Mouse (Mus musculus) fibroblast of lung, adult 2 months (primary cell): ENCODE results near the gene March4.

ENCODE experiments used
- DNase-seq: peaks from one replicate; pipeline ENCODE4 v3.0.0-alpha.2; 2011; ENCODE audit warnings: low read depth

Gene March4

DNA sequence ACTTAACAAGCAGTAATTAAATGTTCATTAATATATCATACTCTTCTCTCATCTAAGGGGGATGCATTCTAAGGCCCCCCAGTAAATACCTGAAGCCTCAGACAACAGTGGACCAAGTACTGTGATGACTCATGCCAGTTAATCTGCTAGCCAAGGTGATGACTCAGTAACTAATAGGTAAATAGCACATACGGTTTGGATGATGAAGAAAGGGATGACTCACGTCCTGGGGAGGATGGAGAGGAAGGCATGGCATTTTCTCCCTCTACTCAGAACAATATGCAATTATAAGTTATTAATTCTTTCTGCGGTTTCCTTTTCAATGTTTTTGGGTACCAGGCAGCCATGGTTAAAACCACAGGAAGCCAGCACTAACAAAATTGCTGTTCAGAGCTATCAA, 87.0 kb downstream of the March4 start:
- DNase-seq = peak; percentile 50

DNA sequence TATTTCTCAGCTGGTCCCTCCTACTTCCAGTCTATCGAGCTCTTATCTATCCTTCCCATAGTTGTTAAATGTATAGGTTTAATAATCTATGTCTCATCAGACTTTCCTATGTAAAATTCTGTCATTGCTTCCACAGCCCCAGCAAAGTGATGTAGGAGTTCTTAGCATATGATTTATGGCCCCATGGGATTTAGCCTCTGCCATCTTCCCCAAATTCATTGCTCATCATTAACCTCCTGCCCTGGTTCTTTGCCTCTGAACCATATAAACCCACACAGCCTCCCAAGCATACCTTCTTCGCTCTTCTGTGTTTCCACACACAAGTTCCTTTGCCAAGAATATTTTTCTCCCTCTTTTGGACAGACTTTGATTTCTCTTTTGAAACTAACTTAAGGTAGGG, 94.0 kb downstream of the March4 start:
- DNase-seq = no peak

DNA sequence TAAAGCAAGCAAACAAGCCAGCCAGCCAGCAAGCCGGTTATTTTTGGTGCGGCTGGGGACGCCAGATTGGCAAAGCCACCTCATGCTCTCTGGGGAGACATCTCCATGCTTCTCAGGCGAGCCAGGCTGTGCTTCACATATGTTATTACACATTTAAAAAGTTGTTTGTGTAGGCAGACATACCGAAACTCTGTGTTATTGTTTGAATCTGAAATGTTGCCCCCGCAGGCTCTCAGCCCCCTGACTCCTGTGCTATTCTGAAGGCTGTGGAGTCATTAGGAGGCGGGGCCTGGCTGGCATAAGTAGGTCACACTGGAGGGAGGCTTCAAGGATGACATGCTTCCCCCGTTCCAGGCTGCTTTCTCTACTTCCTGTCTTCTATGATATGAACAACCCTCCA, 97.6 kb downstream of the March4 start:
- DNase-seq = no peak

DNA sequence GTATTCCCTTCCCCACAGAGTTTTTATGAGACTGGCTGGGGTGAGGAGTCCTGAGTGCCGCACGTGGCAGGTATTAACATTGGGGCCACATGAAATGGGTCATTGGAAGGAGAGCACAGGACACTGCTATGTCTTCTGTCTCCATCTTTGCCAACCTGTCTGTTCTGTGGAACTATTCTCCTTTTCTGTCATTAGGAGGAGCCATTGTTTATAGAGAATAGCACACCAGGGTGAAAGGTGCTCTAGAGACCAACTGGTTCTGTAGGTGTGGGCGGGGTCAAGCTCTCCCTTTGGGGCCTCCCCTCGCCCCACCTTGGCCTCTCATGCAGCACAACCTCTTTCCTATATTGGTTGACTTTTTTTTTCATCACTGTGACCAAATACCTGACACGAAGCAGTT, 99.8 kb downstream of the March4 start:
- DNase-seq = no peak

DNA sequence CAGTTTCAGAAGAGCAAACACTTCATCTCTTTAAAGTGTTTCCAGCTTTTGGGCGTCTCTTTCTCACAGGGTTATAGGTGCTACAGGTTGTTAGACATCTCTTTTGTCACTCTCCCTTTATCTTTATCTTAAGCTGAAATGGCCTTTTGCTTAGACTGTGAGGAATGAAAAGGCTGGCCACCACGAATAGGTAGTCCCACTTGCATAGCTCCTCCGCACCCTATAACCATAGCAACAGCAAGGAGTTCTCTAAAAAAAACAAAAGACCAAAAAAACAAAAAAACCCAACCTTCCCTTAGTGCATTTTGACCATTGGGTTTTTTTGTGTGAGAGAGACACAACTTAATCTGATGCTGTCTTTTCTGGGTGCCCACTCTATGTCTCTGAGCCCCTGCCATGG, 102.2 kb downstream of the March4 start:
- no peak for DNase-seq

DNA sequence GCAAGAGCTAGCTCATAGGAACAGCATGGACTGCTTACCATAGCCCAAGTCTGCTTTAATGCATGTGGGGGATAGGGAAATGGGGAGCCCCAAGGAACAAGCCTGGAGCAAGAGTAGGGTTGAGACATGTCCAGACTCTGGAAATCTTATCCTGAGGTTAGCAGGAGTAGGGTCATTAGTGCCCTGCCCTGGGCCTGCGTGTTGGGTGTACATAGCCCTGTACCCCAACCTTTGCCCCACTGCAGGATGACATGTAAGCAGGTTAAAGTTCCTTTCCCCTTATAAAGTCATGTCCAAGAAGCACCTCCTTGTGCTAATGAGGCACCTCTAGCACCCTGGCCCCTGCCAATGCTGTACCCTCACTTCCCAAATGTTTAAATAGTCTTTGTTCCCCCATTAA, 104.2 kb downstream of the March4 start:
- DNase-seq = no peak

DNA sequence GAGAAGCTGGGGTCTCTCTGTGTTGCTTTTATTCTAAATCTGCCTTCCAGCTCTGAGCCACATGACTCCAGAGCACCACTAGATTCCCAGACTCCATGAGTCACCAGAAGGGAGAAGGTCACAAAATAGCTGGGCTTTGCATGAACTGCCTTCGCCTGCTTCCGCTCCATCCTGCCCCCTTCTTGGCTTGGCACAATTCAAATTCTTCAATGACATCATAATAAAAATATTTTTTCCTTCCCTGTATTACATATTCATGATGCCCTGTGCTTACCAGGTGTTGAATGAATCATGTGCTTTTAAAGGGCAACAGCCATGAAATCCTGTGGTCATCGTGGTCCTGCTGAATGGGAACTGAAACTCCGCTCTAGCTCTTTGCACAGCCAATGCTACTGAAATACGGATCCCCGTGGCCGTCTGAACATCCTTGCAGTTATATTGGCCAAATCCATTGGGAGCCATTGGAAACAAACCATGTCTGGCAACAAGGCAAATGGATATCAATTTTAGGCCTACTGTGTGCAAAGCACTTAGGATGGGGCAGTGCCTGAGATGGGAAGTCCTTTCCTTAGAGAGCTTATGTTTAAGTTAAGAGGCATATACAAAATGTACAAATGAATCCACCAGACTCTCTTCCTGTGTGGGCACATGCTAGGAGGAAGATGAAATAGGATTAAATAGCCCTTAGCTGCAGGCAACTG, 107.5 kb downstream of the March4 start:
- peak; percentile 77 for DNase-seq

DNA sequence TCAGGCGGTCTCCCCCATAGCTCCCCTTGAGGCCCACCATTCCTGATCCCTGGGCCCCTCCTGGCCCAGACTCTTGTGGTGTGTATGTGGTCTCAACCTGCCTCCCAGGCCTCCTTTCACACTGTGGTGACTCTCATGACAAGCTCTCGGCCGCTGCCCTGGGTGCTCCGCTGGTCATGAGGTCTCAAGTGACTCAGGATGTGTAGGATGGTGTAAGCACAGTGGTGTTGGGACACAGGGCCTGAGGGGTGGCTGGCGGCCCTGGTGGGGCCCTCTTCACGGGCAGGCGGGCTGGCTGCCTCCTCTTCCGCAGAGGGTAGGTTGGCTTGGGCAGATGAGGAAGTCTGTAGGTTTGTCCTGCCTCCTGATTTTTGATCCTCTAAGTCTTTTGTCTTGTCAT, 108.2 kb downstream of the March4 start:
- DNase-seq = no peak

DNA sequence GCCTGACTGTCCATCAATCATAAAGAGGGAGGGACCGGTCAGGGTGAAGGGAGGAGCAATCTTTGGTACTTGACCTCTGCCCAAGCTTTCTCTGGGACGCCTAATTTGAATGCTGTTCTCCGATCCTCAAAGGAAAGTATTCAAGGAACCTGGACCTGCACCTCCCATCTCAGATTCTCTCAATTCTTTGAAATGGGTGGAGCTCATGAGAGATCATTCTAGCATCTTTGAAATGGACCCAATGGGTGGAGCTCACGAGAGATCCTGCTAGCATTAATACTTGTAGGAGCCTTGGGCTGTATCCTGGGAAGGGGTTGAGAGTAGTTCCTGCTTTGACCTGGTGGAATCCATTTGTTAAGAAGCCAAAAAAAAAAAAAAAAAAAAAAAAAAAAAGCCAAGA, 110.3 kb downstream of the March4 start:
- no peak for DNase-seq

DNA sequence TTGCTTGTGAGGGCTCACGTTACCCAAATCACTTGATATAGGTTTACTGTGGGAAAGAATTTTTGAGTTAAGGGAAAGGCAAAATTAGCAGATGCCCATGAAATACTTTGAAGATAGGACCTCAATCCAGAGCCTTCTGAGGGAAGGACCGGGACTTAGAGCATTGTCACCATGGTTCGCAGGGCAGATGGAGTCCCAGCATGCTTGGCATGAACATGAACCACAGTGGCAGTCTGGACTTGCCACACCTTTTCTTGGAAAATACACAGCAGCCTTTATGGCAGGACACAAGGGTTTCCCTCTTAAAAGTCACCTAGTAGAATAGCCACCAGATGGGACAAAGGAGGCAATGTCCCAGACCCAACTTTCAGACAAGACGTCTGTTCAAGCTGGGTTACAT, 114.6 kb downstream of the March4 start:
- no peak for DNase-seq

DNA sequence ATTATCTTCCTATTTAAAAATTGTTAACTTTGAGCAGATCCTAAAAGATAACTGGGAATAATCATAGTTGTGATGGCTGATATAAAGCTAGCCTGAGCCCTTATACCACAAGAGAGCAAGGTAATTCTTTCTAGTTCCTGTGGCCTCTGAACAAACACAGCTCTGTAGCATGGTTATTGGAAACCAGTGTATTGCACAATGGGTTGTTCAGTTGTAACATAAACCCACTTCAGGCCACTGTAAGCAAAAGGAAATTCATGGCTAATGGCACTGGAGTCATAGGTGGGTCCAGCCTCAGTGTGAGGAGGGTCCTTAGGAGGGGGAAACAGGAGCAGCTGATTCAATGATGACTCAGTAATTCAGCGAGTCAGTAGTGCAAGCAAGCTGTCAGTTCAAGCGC, 116.5 kb downstream of the March4 start:
- DNase-seq = no peak

DNA sequence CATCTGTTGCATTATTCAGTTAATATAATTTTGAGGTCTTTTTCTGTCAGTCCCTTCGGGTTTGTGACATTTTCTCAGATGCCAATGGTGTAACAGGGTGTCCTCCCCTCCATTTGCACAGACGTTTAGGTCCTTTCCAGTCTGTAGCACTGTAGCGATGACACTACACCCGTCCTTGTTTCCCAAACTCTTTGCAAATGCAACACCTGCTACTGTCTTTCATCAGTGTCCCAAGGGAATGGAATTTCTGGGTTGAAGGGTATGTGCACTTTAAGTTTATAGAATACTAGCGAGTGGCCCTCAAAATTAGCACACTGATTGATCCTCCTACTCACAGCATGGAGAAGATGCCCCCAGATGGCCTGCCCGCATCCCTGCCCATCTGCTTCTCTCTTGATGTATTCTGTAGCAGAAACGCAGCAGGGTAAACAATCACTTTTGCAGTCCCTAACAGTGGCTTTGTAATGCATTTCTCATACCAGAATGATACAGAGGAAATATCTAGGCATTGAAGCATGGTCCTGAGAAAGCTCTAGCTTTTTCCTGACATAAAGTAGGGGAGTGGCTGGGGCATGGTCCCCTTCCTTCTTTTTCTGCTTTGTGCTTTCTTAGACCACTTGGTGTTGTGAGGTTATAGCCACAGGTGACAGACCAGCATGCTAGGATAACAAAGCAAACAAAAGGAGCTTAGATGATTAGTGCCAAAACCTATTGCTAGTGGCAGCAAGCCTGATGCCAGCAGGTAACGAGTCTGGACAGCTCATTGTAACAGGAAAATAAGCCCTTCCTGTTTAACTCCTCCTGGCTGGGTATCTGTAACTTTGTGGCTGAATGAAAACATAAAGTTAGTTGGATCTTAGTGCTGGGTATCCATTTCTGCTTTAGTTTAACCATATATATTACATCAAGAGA, 117.7 kb downstream of the March4 start:
- DNase-seq = no peak

DNA sequence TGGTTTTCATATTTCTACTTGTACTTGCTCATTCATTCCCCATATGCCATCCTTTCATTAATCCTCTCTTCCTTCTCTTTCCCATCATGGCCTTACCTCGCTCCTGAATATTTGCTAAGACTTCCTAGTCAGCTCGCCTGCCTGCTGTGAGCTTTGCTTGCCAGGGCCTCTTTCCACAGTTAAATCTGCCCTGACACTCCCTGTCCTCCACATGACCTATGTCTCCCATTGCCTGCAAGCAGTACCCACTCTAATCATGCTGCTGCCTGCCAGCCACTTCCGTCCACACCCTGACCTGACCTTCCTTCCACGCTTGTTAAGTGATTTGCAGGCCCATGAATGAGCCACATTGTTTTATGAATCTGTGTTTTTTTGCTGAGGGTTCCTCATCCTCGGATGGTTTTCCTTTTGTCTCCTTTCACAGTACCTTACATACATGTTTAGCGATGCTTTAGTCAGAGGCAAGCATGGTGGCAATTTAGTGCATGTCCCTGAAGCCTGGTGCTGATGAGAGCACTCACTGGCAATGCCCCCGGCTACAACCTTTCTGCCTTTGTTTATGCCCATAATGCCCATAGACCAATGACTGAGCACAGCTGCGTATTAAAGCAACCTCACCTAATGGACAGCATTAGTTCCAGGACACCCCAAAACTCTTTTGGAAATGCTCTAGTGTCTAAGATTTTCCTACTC, 122.0 kb downstream of the March4 start:
- DNase-seq = no peak

DNA sequence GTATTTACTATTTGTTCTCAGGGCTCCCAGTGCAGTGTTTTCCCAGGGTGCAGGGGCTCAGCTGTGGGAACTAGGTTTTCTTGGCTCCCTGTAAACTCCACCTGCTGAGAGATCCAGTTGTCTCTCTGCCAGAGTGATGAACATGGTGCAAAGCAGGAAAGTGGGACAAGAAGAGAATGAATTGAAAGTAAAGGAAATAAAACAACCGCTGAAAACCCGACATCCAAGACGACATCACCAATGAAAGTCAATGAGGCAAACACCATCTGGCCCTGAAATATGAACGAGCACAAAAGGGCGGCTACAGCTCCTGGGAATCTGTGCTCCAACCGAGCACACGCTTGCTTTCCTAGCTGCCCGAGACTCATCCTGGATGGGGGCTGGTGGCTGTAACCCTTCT, 122.6 kb downstream of the March4 start:
- DNase-seq = no peak

DNA sequence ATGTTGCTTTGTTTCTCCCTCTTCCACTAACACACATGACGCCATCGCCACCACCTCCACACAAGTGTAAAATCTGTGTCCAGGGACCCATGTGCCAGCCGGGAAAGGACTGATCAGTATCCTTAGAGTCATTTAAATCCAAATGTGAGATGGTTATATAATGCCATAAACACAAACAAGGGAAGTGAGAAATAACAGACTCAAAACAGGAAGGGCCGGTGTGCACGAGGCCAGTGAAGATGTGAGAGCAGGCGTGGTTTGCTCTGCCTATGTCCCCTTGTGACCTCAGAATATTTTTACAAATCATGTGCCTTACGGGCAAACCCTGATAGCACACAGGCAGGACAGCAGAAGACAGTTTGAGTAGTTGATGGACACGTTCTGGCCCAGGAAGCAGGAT, 123.5 kb downstream of the March4 start:
- no peak for DNase-seq

DNA sequence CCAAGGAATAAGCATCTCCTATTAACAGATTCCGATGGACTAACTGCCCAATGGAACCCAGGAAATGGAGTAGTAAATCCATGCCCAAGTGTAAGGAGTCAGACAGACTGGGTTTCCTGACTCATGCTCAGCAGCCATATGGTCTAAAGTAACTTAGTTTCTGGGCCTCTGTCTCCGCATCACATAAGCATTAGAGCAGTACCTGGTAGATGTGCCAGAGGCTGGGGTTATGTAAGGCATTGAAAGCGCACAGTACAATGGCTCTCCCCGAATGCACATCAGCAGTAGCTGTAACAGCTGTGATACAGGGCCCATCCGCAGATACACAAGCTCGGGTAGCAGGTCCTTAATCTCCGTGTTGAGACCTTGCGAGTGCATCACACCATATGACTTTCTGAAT, 125.6 kb downstream of the March4 start:
- DNase-seq = no peak

DNA sequence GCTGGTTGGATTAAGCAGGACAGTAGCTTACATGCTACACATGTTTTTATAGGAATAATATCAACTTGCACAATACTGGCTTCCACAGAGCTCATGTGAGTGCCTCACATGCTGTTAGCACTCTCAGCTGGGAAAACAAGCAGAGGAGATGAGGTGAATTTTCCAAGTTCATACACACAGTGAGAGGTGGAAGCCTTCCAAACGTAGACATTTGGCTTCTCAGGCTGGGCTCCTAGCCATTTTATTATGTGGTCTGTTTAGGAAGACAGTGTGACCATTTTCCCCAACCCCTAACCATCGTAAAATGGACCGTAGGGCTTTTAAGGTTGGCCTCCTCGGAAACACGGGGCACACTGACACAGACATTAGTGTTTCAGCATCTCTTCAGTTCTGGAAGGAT, 126.8 kb downstream of the March4 start:
- no peak for DNase-seq

DNA sequence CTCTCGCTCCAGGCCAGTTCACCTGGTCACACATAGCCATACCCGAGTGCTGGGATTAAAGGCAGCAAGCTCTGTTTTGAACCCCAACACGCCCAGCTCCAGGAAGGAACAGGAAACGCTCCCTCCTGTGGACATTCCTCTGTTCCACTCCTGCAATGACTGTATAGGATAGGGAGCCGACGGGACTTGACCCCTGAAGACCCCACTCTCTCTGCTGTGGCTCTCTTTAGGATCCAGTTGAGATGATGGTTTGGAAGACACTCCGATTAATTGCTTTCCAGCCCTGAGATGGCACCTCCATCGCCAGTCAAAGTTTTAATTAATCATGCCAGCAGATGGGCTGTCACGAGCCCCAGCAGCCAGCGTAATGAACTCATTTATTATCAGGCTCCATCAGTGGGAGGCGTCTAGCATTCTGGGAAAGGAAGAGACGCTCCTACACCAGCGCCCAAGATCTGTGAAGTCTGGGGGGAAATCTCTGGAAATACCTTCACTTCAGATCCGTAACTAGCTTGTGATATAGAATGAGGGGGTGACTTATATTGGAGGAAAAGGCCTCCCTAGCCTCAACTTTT, 130.1 kb downstream of the March4 start:
- DNase-seq = no peak

DNA sequence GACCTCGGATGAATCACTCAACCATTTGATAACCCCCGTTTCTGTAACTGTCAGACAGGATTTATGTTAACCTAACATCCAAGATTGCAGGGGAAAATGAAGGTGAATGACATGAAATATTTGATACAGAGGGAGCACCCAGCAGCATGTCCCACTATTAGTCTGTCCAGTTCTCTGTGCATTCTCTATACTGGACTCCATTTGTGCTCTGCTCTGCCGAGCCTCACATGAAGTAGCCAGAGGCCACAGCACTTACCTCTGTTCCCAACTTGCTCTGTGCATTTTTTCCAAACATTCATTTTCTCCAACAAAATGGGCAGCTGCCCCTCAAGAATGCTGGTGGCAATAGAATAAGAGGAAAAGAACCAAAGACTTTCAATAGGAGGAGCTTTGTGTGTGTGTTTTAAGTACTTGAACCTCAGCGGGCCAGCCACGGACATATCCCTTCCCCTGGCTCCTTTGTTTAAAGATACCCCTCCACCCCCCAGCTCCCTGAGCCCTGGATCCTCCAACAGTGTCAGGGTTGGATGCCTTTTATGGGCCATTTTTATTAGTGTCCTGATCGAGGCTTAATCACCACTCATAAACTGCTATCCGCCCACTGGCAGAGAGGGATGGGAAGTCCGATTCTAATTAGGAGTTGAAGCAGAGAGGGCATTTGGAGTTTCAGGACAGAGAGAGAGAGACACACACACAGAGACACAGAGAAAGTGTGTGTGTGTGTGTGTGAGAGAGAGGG, 135.2 kb downstream of the March4 start:
- DNase-seq = no peak

DNA sequence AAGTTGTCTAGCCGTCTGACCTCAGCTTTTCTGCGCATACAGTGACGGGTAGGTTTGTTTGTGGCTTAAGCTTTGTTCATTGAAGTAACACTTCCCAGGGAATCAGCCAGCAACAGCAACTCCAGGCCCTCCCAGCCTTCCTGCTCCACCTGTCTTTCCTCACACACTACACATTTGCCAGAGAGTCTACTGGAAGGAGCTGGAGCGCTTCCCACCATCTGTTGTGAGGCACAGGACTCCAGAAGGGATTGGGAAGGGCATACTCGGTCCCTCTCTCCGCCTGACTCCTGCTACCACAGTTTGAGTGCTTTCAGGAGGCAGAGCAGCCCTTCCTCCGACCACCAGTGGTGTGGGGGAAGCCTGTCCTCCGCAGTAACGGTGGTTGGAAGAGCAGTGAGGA, 136.1 kb downstream of the March4 start:
- no peak for DNase-seq

DNA sequence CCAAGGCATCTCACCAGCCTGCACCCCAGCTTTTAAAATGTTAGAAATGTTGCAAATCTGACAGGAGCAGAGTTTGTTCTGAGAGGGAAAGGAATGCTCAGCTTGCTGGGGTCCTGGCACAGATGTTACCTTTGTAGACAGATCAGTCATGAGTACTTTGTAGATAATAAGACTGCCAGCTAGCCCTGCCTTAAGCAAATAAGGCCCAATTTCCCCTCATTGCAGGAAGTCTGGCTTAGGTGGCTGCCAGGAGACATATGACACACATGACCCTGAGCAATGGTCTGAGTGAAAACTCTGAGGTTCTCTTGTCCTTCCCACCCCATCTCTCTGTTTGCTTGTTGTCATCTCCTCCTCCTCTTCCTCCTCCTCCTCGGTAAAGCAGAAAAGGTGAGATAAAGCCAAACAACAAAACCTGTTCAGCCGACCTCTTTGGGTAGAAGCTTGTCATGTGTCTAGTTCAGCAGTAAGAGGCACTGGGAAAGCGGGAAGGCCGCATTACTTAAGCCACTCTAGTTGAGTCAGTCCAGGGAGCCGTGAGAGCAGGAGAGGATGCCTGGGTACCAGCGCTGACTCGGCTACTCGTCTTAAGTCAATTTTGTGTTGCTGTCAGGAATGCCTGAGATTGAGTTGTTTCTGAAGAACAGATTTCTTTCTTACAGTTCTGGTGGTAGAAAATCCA, 136.9 kb downstream of the March4 start:
- DNase-seq = no peak
